Comparison of ENCODE assay signal across 11 mouse cellular contexts in genomic region chr8:11412450-11412849, GRCm38 (mm10).
A peak's percentile ranks its signal among the peaks of the same experiment; 100 is the strongest.
DNase-seq lines count a peak whose midpoint lies in the region; ATAC-seq and TF ChIP-seq lines count a peak whose summit lies in the region.
"Had no signal": no experiment of that assay in that cellular context is flagged by ENCODE, and none has a peak within 500 bp of the region (broad histone marks: within the 10 kb centered on the region; RNA-seq: fewer than 3 reads in every experiment).

No protein-coding gene starts in this region.

- peaks cover 20% of the 10 kb centered on the region for H3K4me1 ChIP-seq in kidney, embryonic 15.5 days
- H3K4me1 ChIP-seq in intestine, postnatal 0 days (replicated peaks; ENCODE audit: control insufficient read depth, insufficient read depth, low read length): no peaks in the 10 kb centered on the region

- peak overlapping the region; percentile 42 for H3K27ac ChIP-seq in kidney, embryonic 15.5 days
- peak overlapping the region; percentile 31 for H3K27ac ChIP-seq in intestine, postnatal 0 days (ENCODE audit: low read depth, low read length)

- TF ChIP-seq CTCF in C2C12 (IDR thresholded peaks at IDR 0.05; ENCODE audit: control insufficient read depth, insufficient read depth, insufficient read length): no peak
- TF ChIP-seq CTCF in Patski (IDR thresholded peaks at IDR 0.05): no peak
- peak; percentile 37 for TF ChIP-seq CTCF in intestine, postnatal 0 days (IDR thresholded peaks at IDR 0.05; ENCODE audit: low read depth)

- peaks cover 100% of the 10 kb centered on the region for H3K36me3 ChIP-seq in kidney, embryonic 15.5 days
- peaks cover 30% of the 10 kb centered on the region for H3K36me3 ChIP-seq in C2C12 (ENCODE audit: control insufficient read depth, insufficient read depth)
- H3K36me3 ChIP-seq in intestine, postnatal 0 days (ENCODE audit: control insufficient read depth, insufficient read depth): peaks cover 5% of the 10 kb centered on the region; the same call in 1 of the 2 replicates

- H3K9me3 ChIP-seq in kidney, embryonic 15.5 days (replicated peaks): no peaks in the 10 kb centered on the region
- no peaks in the 10 kb centered on the region for H3K9me3 ChIP-seq in intestine, postnatal 0 days (ENCODE audit: control insufficient read depth)

- no peaks in the 10 kb centered on the region for H3K79me3 ChIP-seq in C2C12 (ENCODE audit: low read depth)

- peak overlapping the region; percentile 30 for H3ac ChIP-seq in C2C12 (ENCODE audit: control insufficient read depth, insufficient read length, low read depth)

- H3K79me2 ChIP-seq in C2C12 (ENCODE audit: control insufficient read depth, insufficient read depth): no peaks in the 10 kb centered on the region

- no peak overlapping the region for H3K4me3 ChIP-seq in kidney, embryonic 15.5 days (replicated peaks)
- H3K4me3 ChIP-seq in C2C12 (ENCODE audit: insufficient read depth, poor library complexity, severe bottlenecking): no peak overlapping the region
- no peak overlapping the region for H3K4me3 ChIP-seq in intestine, postnatal 0 days (ENCODE audit: low read depth, low read length)
- H3K4me3 ChIP-seq: left cerebral cortex, adult 2 months had no signal

- WGBS in kidney, embryonic 15.5 days: 63% methylated on average over 5 of the region's 5 CpGs
- 48% methylated on average over 5 of the region's 5 CpGs for WGBS in intestine, postnatal 0 days

- ATAC-seq in kidney, embryonic 15.5 days (replicated peaks; ENCODE audit: low FRiP score): no peak
- peak; percentile 73 for ATAC-seq in Patski
- no peak for ATAC-seq in intestine, postnatal 0 days

- DNase-seq in kidney, postnatal 4 days: no peak
- no peak for DNase-seq in Patski (ENCODE audit: low read depth, low spot score)
- DNase-seq in spleen, postnatal 4 days (ENCODE audit: low spot score in 2 of 2): no peak
- no peak for DNase-seq in right cerebral cortex, postnatal 36 days (ENCODE audit: low spot score in 2 of 2)
- DNase-seq: adrenal gland, postnatal 25 days; kidney, adult 18-20 months; spleen, adult 18-20 months had no signal

- POLR2A ChIA-PET in Patski (lab: Charles Lee): interaction anchor here (1.1 kb wide), 1 partner anchor 9 kb away, joined by 3 read pairs; no protein-coding TSS in a partner anchor

- CTCF ChIA-PET in Patski (lab: Charles Lee): interaction anchor here (0.8 to 1.6 kb wide), 3 partner anchors 9 to 85 kb away, joined by 3 to 5 read pairs (median 3); no protein-coding TSS in a partner anchor

- no peak overlapping the region for H3K9ac ChIP-seq in kidney, embryonic 15.5 days
- H3K9ac ChIP-seq in intestine, postnatal 0 days (ENCODE audit: low read depth, low read length): no peak overlapping the region

- in situ Hi-C loops in Patski (cut with MboI; ENCODE audit: low pct_unique_long_range_greater_than_20kb): no loop called here

- no peak overlapping the region for H3K4me2 ChIP-seq in kidney, embryonic 15.5 days
- H3K4me2 ChIP-seq in intestine, postnatal 0 days (replicated peaks; ENCODE audit: low read depth): no peak overlapping the region

- no peaks in the 10 kb centered on the region for H3K27me3 ChIP-seq in kidney, embryonic 15.5 days
- H3K27me3 ChIP-seq in C2C12 (ENCODE audit: control insufficient read depth, insufficient read depth, insufficient read length) (no peaks in the 10 kb centered on the region), Patski (no peaks in the 10 kb centered on the region)
- H3K27me3 ChIP-seq in intestine, postnatal 0 days (replicated peaks; ENCODE audit: control insufficient read depth, insufficient read depth, low read length): no peaks in the 10 kb centered on the region

TF ChIP-seq in C2C12, 6 proteins besides CTCF, POLR2A, EP300 and RAD21:
- peak; percentile 92 for TF ChIP-seq USF1 (IDR thresholded peaks at IDR 0.05; ENCODE audit: low read depth)
- TF ChIP-seq CEBPB (IDR thresholded peaks at IDR 0.05; ENCODE audit: low read depth): no peak
- TF ChIP-seq FOSL1 (IDR thresholded peaks at IDR 0.05; ENCODE audit: insufficient read depth, low read length, poor library complexity, severe bottlenecking): no peak
TF ChIP-seq in C2C12: peak in this region for 1.
